Mouse (Mus musculus) heart, embryonic 13.5 days (tissue): ENCODE data around the gene Ccdc88c. TPM values are rescaled to one million over a fixed set of nuclear protein-coding genes. Genes with fewer than 3 reads are reported as not detected.

Experiments used
- ATAC-seq: fragments of 200-750 bp; cut with Nextera tagmentation; 2 replicates; pipeline ENCODE4 v1.8.0; 2017; ENCODE audit warnings: moderate TSS enrichment; ENCODE audit not compliant: insufficient number of reproducible peaks, low FRiP score, low TSS enrichment; ENCODE audit errors: extremely low read depth
- H3K27ac ChIP-seq: fragments of 300-500 bp; sonication (generic); replicated peaks from 2 replicates; pipeline ENCODE4 v1.5.1; 2015; ENCODE audit warnings: moderate library complexity, mild to moderate bottlenecking, inconsistent platforms
- H3K27me3 ChIP-seq: fragments of 300-500 bp; sonication (generic); replicated peaks from 2 replicates; pipeline ENCODE4 v1.6.1; 2015; ENCODE audit warnings: mild to moderate bottlenecking, inconsistent platforms
- H3K36me3 ChIP-seq: fragments of 300-500 bp; sonication (generic); 2 replicates; pipeline ENCODE4 v1.6.1; 2015; ENCODE audit warnings: mild to moderate bottlenecking, inconsistent platforms
- H3K4me1 ChIP-seq: fragments of 300-500 bp; sonication (generic); 2 replicates; pipeline ENCODE4 v1.6.1; 2015; ENCODE audit warnings: inconsistent platforms
- H3K4me2 ChIP-seq: fragments of 300-500 bp; sonication (generic); 2 replicates; pipeline ENCODE4 v1.6.1; 2015; ENCODE audit warnings: inconsistent platforms, mild to moderate bottlenecking, moderate library complexity
- H3K4me3 ChIP-seq: fragments of 300-500 bp; sonication (generic); 2 replicates; pipeline ENCODE4 v1.5.1; 2015; ENCODE audit warnings: moderate library complexity, mild to moderate bottlenecking, inconsistent platforms
- H3K9ac ChIP-seq: fragments of 300-500 bp; sonication (generic); 2 replicates; pipeline ENCODE4 v1.6.1; 2015; ENCODE audit warnings: inconsistent platforms, mild to moderate bottlenecking, moderate library complexity
- H3K9me3 ChIP-seq: fragments of 300-500 bp; sonication (generic); 2 replicates; pipeline ENCODE4 v1.6.1; 2016; ENCODE audit warnings: inconsistent platforms
- WGBS: fragments of 180-500 bp; shearing (Covaris S2); methylation state at CpG from one replicate; pipeline ENCODE4 v1.1.7; 2015; ENCODE audit warnings: mixed read lengths; 5-methylcytosine and 5-hydroxymethylcytosine counted together
- polyA plus RNA-seq: library from polyadenylated mRNA; unstranded; fragments of >200 nt; fragmentation: Nextera tagmentation; extraction: Ambion mirVana; gene quantifications from 2 replicates; pipeline ENCODE4 v1.2.1, GENCODE M21; 2015

The Ccdc88c gene
- polyA plus RNA-seq, 1 experiment from 2014 or later: 1.8 TPM

GRCm38 (mm10) chr12:100897736-100898650 lies 130.9 kb downstream of the Ccdc88c start:
- H3K9ac ChIP-seq: no peak overlapping the region
- 0 out of 2 replicates have a peak overlapping the region, but pooled peaks have one; percentile 47 for H3K4me3 ChIP-seq
- H3K36me3 ChIP-seq: no peaks in the 10 kb centered on the region
- H3K9me3 ChIP-seq: no peaks in the 10 kb centered on the region
- peak overlapping the region; percentile 75 for H3K4me2 ChIP-seq
- peaks cover 13% of the 10 kb centered on the region for H3K4me1 ChIP-seq
- peaks cover 74% of the 10 kb centered on the region for H3K27me3 ChIP-seq
- no peak overlapping the region for H3K27ac ChIP-seq
- WGBS: 54% methylated on average over 12 of the region's 12 CpGs
- no peak for ATAC-seq

- 18% methylated on average over 3 of the region's 3 CpGs for WGBS
- H3K9me3 ChIP-seq: no peaks in the 10 kb centered on the region
- no peak for ATAC-seq
- H3K9ac ChIP-seq: no peak overlapping the region
- no peaks in the 10 kb centered on the region for H3K36me3 ChIP-seq
- no peak overlapping the region for H3K4me2 ChIP-seq
- no peak overlapping the region for H3K4me3 ChIP-seq
- H3K27me3 ChIP-seq: peaks cover 62% of the 10 kb centered on the region
- peaks cover 13% of the 10 kb centered on the region for H3K4me1 ChIP-seq
- no peak overlapping the region for H3K27ac ChIP-seq
These were observed 132.2 kb downstream of the Ccdc88c start for GRCm38 (mm10) chr12:100896661-100897060.

- H3K9ac ChIP-seq: no peak overlapping the region
- H3K27me3 ChIP-seq: peaks cover 50% of the 10 kb centered on the region
- no peak for ATAC-seq
- peaks cover 13% of the 10 kb centered on the region for H3K4me1 ChIP-seq
- H3K27ac ChIP-seq: no peak overlapping the region
- no peaks in the 10 kb centered on the region for H3K9me3 ChIP-seq
- H3K4me2 ChIP-seq: no peak overlapping the region
- no peaks in the 10 kb centered on the region for H3K36me3 ChIP-seq
- WGBS: 17% methylated on average over 2 of the region's 2 CpGs
- H3K4me3 ChIP-seq: no peak overlapping the region
These were observed 133.4 kb downstream of the Ccdc88c start for GRCm38 (mm10) chr12:100895504-100895903.

GRCm38 (mm10) chr12:100890548-100890947 lies 138.3 kb downstream of the Ccdc88c start:
- Histone ChIP-seq H3K9ac (no peak overlapping the region), H3K4me2 (no peak overlapping the region), H3K4me3 (no peak overlapping the region), H3K27me3 (peaks cover 15% of the 10 kb centered on the region), H3K36me3 (no peaks in the 10 kb centered on the region), H3K9me3 (no peaks in the 10 kb centered on the region), H3K4me1 (no peaks in the 10 kb centered on the region; the same call in 1 of the 2 replicates), H3K27ac (no peak overlapping the region)
- 85% methylated on average over 3 of the region's 3 CpGs for WGBS
- ATAC-seq: no peak

GRCm38 (mm10) chr12:100887801-100888258 lies 141.0 kb downstream of the Ccdc88c start:
- Histone ChIP-seq H3K4me1 (no peaks in the 10 kb centered on the region; the same call in 1 of the 2 replicates), H3K4me3 (no peak overlapping the region), H3K27ac (no peak overlapping the region), H3K4me2 (no peak overlapping the region), H3K27me3 (peaks cover 18% of the 10 kb centered on the region; the same call in 1 of the 2 replicates), H3K9ac (no peak overlapping the region), H3K36me3 (no peaks in the 10 kb centered on the region), H3K9me3 (no peaks in the 10 kb centered on the region)
- 30% methylated on average over 12 of the region's 12 CpGs for WGBS
- ATAC-seq: no peak

GRCm38 (mm10) chr12:100886877-100887276 lies 142.0 kb downstream of the Ccdc88c start:
- no peak overlapping the region for H3K27ac ChIP-seq
- H3K36me3 ChIP-seq: no peaks in the 10 kb centered on the region
- ATAC-seq: no peak
- WGBS: 71% methylated on average over 4 of the region's 4 CpGs
- H3K9me3 ChIP-seq: no peaks in the 10 kb centered on the region
- H3K4me3 ChIP-seq: no peak overlapping the region
- H3K27me3 ChIP-seq: peaks cover 18% of the 10 kb centered on the region; the same call in 1 of the 2 replicates
- H3K9ac ChIP-seq: no peak overlapping the region
- no peak overlapping the region for H3K4me2 ChIP-seq
- no peaks in the 10 kb centered on the region; the same call in 1 of the 2 replicates for H3K4me1 ChIP-seq

- 75% methylated on average over 3 of the region's 3 CpGs for WGBS
These were observed 143.3 kb downstream of the Ccdc88c start for GRCm38 (mm10) chr12:100885585-100885984.

GRCm38 (mm10) chr12:100883168-100883567 lies 145.7 kb downstream of the Ccdc88c start:
- Histone ChIP-seq H3K9me3 (no peaks in the 10 kb centered on the region), H3K36me3 (no peaks in the 10 kb centered on the region), H3K9ac (no peak overlapping the region), H3K27ac (no peak overlapping the region), H3K4me2 (no peak overlapping the region), H3K27me3 (peaks cover 18% of the 10 kb centered on the region; the same call in 1 of the 2 replicates), H3K4me3 (no peak overlapping the region), H3K4me1 (no peaks in the 10 kb centered on the region; the same call in 1 of the 2 replicates)
- 66% methylated on average over 7 of the region's 7 CpGs for WGBS
- no peak for ATAC-seq

More at GRCm38 (mm10) chr12:100885585-100885984, 143.3 kb downstream of the Ccdc88c start:
- no peak overlapping the region for H3K27ac ChIP-seq
- no peaks in the 10 kb centered on the region for H3K36me3 ChIP-seq
- H3K27me3 ChIP-seq: peaks cover 18% of the 10 kb centered on the region; the same call in 1 of the 2 replicates
- no peaks in the 10 kb centered on the region for H3K9me3 ChIP-seq
- no peaks in the 10 kb centered on the region; the same call in 1 of the 2 replicates for H3K4me1 ChIP-seq
- H3K4me3 ChIP-seq: no peak overlapping the region
- no peak overlapping the region for H3K4me2 ChIP-seq
- ATAC-seq: no peak
- H3K9ac ChIP-seq: no peak overlapping the region

- no peaks in the 10 kb centered on the region for H3K4me1 ChIP-seq
- no peak overlapping the region for H3K4me2 ChIP-seq
- H3K9ac ChIP-seq: no peak overlapping the region
- no peaks in the 10 kb centered on the region for H3K9me3 ChIP-seq
- H3K36me3 ChIP-seq: no peaks in the 10 kb centered on the region
- H3K4me3 ChIP-seq: no peak overlapping the region
- no peak for ATAC-seq
- no peak overlapping the region for H3K27ac ChIP-seq
- no peaks in the 10 kb centered on the region; the same call in 1 of the 2 replicates for H3K27me3 ChIP-seq
- WGBS: 80% methylated on average over 16 of the region's 16 CpGs
These were observed 150.3 kb downstream of the Ccdc88c start for GRCm38 (mm10) chr12:100878556-100878955.

GRCm38 (mm10) chr12:100877936-100878335 lies 150.9 kb downstream of the Ccdc88c start:
- Histone ChIP-seq H3K9me3 (no peaks in the 10 kb centered on the region), H3K36me3 (no peaks in the 10 kb centered on the region), H3K27ac (no peak overlapping the region), H3K4me2 (no peak overlapping the region), H3K4me3 (no peak overlapping the region), H3K9ac (no peak overlapping the region), H3K27me3 (no peaks in the 10 kb centered on the region; the same call in 1 of the 2 replicates), H3K4me1 (no peaks in the 10 kb centered on the region)
- WGBS: 70% methylated on average over 6 of the region's 6 CpGs
- no peak for ATAC-seq

GRCm38 (mm10) chr12:100875960-100876359 lies 152.9 kb downstream of the Ccdc88c start:
- Histone ChIP-seq H3K27me3 (no peaks in the 10 kb centered on the region; the same call in 1 of the 2 replicates), H3K9me3 (no peaks in the 10 kb centered on the region), H3K36me3 (no peaks in the 10 kb centered on the region), H3K4me1 (no peaks in the 10 kb centered on the region), H3K4me3 (no peak overlapping the region), H3K4me2 (no peak overlapping the region), H3K9ac (no peak overlapping the region), H3K27ac (no peak overlapping the region)
- 75% methylated on average over 6 of the region's 6 CpGs for WGBS
- ATAC-seq: no peak
